Mouse (Mus musculus): ENCODE results near the gene Bpifb4.

GRCm38 (mm10) chr2:153933311-153933710 lies 4.7 kb upstream of the Bpifb4 start:
- TF ChIP-seq CTCF (IDR thresholded peaks at IDR 0.05; ENCODE audit: extremely low read depth, insufficient read depth, low read length) (no peak), POLR2A (IDR thresholded peaks at IDR 0.05; ENCODE audit: extremely low read depth, insufficient read depth, low read length) (no peak)

All from cortical plate, adult 2 months (tissue).